Comparison of ENCODE assay signal across 8 mouse cellular contexts in the genomic region with DNA sequence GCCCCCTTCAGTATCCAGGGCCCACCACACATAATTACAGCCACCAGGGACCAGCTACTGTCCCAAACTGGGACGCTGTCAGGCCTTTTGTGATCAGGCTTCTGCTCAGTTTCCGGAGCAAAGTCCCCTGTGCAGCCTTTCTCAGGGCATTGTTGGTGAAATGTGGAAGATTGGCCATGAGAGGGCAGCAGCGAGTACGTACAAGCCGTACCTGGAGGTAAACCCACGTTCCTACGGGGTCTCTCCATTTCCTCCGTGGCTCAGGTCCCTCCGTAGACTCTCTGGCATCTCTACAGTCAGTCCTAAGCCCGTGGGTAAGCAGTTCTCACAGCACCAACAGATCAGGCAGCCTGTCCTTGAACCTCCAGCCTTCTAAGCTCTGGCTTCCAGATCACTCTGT. TPM values are rescaled to one million over a fixed set of nuclear protein-coding genes. Genes with fewer than 3 reads are reported as not detected.
DNase-seq lines count a peak whose midpoint lies in the region; ATAC-seq lines count a peak whose summit lies in the region.

No protein-coding gene starts in this region.

- 2% methylated on average over 10 of the region's 10 CpGs for WGBS in embryonic facial prominence, embryonic 14.5 days
- 3% methylated on average over 10 of the region's 10 CpGs for WGBS in hindbrain, embryonic 10.5 days

- H3K27ac ChIP-seq in embryonic facial prominence, embryonic 14.5 days (replicated peaks; ENCODE audit: low read depth, low read length) = no peak overlapping the region
- peak overlapping the region; percentile 86 for H3K27ac ChIP-seq in hindbrain, embryonic 10.5 days

- H3K4me3 ChIP-seq in embryonic facial prominence, embryonic 14.5 days (ENCODE audit: low read depth, low read length) = no peak overlapping the region
- H3K4me3 ChIP-seq in hindbrain, embryonic 10.5 days = peak overlapping the region; percentile 23

- H3K4me1 ChIP-seq in embryonic facial prominence, embryonic 14.5 days (ENCODE audit: control insufficient read depth, insufficient read depth, low read length) = peaks cover 12% of the 10 kb centered on the region
- peaks cover 76% of the 10 kb centered on the region for H3K4me1 ChIP-seq in hindbrain, embryonic 10.5 days (replicated peaks)

- ATAC-seq in activated CD4-positive, CD25-positive, alpha-beta regulatory T cell, adult 4 months = peak; percentile 85
- peak; percentile 23; the same call in 1 of the 2 replicates for ATAC-seq in embryonic facial prominence, embryonic 14.5 days (ENCODE audit: low read depth)
- peak; percentile 80 for ATAC-seq in megakaryocyte progenitor cell, adult 5-6 weeks (replicated peaks; ENCODE audit: poor library complexity)

- no peaks in the 10 kb centered on the region for H3K36me3 ChIP-seq in embryonic facial prominence, embryonic 14.5 days (ENCODE audit: control insufficient read depth, insufficient read depth, low read length)
- peaks cover 30% of the 10 kb centered on the region for H3K36me3 ChIP-seq in hindbrain, embryonic 10.5 days

- peak; percentile 20 for DNase-seq in cerebellum, adult 11 months
- no peak for DNase-seq in cerebellum, adult 9-10 months
- DNase-seq in embryonic facial prominence, embryonic 14.5 days (ENCODE audit: low spot score) = peak; percentile 78
- peak; percentile 84 for DNase-seq in hindbrain, embryonic 10.5 days (ENCODE audit: low spot score)
- peak; percentile 52 for DNase-seq in left cerebral cortex, adult 8-10 months (ENCODE audit: low spot score in 2 of 2)
- peak; percentile 26 for DNase-seq in spleen, adult 12 weeks (ENCODE audit: low spot score)

- peak overlapping the region; percentile 21; the same call in 1 of the 2 replicates for H3K4me2 ChIP-seq in embryonic facial prominence, embryonic 14.5 days (ENCODE audit: low read depth, low read length)

- no peak overlapping the region for H3K9ac ChIP-seq in embryonic facial prominence, embryonic 14.5 days (ENCODE audit: low read depth, low read length)

- H3K27me3 ChIP-seq in embryonic facial prominence, embryonic 14.5 days (replicated peaks; ENCODE audit: control insufficient read depth, insufficient read depth, low read length) = no peaks in the 10 kb centered on the region
- no peaks in the 10 kb centered on the region for H3K27me3 ChIP-seq in hindbrain, embryonic 10.5 days (ENCODE audit: insufficient read depth, poor library complexity, severe bottlenecking)

- no peaks in the 10 kb centered on the region for H3K9me3 ChIP-seq in embryonic facial prominence, embryonic 14.5 days (ENCODE audit: control insufficient read depth, low read length)
- no peaks in the 10 kb centered on the region for H3K9me3 ChIP-seq in hindbrain, embryonic 10.5 days

RNA-seq across cellular contexts. Expression of gene Cryba4, which starts 37.9 kb away (rescaled TPM):
- not detected for polyA plus RNA-seq in activated CD4-positive, CD25-positive, alpha-beta regulatory T cell, adult 4 months (2017; shearing (Covaris generic))
- polyA plus RNA-seq in embryonic facial prominence, embryonic 14.5 days (2014; fragmentation: Nextera tagmentation; extraction: Ambion mirVana) = 2.7 and 2.8 TPM in 2 replicates
- 0.35 and 1.4 TPM in 2 replicates for polyA plus RNA-seq in hindbrain, embryonic 10.5 days (2016; fragmentation: Nextera tagmentation; extraction: Ambion mirVana)
- 1 to 10 TPM in 1 of 4 experiments, under 1 TPM in 3; 0.51 to 1.5 (median 0.82) TPM for total RNA-seq in left cerebral cortex, adult 8-10 months (2022)
- not detected in 2 replicates for total RNA-seq in megakaryocyte progenitor cell, adult 5-6 weeks (2015)
- not detected in 2 replicates for total RNA-seq in megakaryocyte progenitor cell, adult 5-6 weeks (2017)

RNA-seq across cellular contexts. Expression of gene Crybb1, which starts 41.2 kb away (rescaled TPM):
- polyA plus RNA-seq in activated CD4-positive, CD25-positive, alpha-beta regulatory T cell, adult 4 months (2017; shearing (Covaris generic)) = not detected
- 1.8 and 3.2 TPM in 2 replicates for polyA plus RNA-seq in embryonic facial prominence, embryonic 14.5 days (2014; fragmentation: Nextera tagmentation; extraction: Ambion mirVana)
- 0.19 and 0.42 TPM in 2 replicates for polyA plus RNA-seq in hindbrain, embryonic 10.5 days (2016; fragmentation: Nextera tagmentation; extraction: Ambion mirVana)
- total RNA-seq in left cerebral cortex, adult 8-10 months (2022) = 1 to 10 TPM; 4.3 to 8.2 (median 5.4) TPM
- total RNA-seq in megakaryocyte progenitor cell, adult 5-6 weeks (2015) = not detected in 2 replicates
- total RNA-seq in megakaryocyte progenitor cell, adult 5-6 weeks (2017) = not detected in 2 replicates

Comparison
In these comparisons a context has a peak if more than half of its experiments do, and no peak if none do; other contexts are left out.
1. ATAC-seq: peak in every context shown above with its lines; median percentile 85 in activated CD4-positive, CD25-positive, alpha-beta regulatory T cell, adult 4 months; 80 in megakaryocyte progenitor cell, adult 5-6 weeks; 23 in embryonic facial prominence, embryonic 14.5 days.